Mouse (Mus musculus) ES-Bruce4 (cell line): ENCODE results near the gene Tmem182. TPM values are rescaled to one million over a fixed set of nuclear protein-coding genes. Genes with fewer than 3 reads are reported as not detected.
A peak's percentile ranks its signal among the peaks of the same experiment; 100 is the strongest.

Experiments used
- H3K27ac ChIP-seq: 2 replicates; pipeline ENCODE4 v1.5.1; 2012; ENCODE audit warnings: low read length, inconsistent platforms; ENCODE audit not compliant: insufficient read depth
- H3K27me3 ChIP-seq: 2 replicates; pipeline ENCODE4 v1.6.1; 2012; ENCODE audit warnings: mild to moderate bottlenecking, low read length, inconsistent platforms; ENCODE audit not compliant: control insufficient read depth, poor library complexity, insufficient read depth, severe bottlenecking
- H3K36me3 ChIP-seq: 2 replicates; pipeline ENCODE4 v1.6.1; 2012; ENCODE audit warnings: inconsistent platforms, mild to moderate bottlenecking, low read length, moderate library complexity; ENCODE audit not compliant: control insufficient read depth, poor library complexity, insufficient read depth, severe bottlenecking
- H3K4me1 ChIP-seq: one replicate; pipeline ENCODE4 v1.8.1; 2011; ENCODE audit warnings: low read length; ENCODE audit not compliant: control insufficient read depth, insufficient read depth
- H3K4me3 ChIP-seq: 2 replicates; pipeline ENCODE4 v1.5.1; 2011; ENCODE audit warnings: low read depth, mild to moderate bottlenecking, low read length
- H3K9ac ChIP-seq: 2 replicates; pipeline ENCODE4 v1.6.1; 2012; ENCODE audit warnings: low read depth, mild to moderate bottlenecking, inconsistent platforms; ENCODE audit not compliant: poor library complexity, severe bottlenecking
- H3K9me3 ChIP-seq: replicated peaks from 2 replicates; pipeline ENCODE4 v1.6.1; 2012; ENCODE audit warnings: mild to moderate bottlenecking, low read length, inconsistent platforms; ENCODE audit not compliant: control insufficient read depth, poor library complexity, insufficient read depth, severe bottlenecking
- CTCF ChIP-seq: IDR thresholded peaks from one replicate; pipeline ENCODE4 v1.8.1; 2011; ENCODE audit warnings: low read depth, low read length
- EP300 ChIP-seq: IDR thresholded peaks from 2 replicates; pipeline ENCODE4 v1.6.1; 2011; ENCODE audit warnings: low read depth, low read length; ENCODE audit not compliant: insufficient read depth
- POLR2A ChIP-seq: IDR thresholded peaks from one replicate; pipeline ENCODE4 v1.8.1; 2011; ENCODE audit warnings: low read length; ENCODE audit not compliant: insufficient read depth
- polyA plus RNA-seq: library from polyadenylated mRNA; stranded (reverse); fragments of >200 nt; gene quantifications from 2 replicates; pipeline ENCODE4 v1.2.4, GENCODE M21; 2011; ENCODE audit warnings: low read depth; ENCODE audit not compliant: missing spikeins, insufficient read depth, insufficient read length

The Tmem182 gene
- polyA plus RNA-seq, 1 experiment = not detected

DNA sequence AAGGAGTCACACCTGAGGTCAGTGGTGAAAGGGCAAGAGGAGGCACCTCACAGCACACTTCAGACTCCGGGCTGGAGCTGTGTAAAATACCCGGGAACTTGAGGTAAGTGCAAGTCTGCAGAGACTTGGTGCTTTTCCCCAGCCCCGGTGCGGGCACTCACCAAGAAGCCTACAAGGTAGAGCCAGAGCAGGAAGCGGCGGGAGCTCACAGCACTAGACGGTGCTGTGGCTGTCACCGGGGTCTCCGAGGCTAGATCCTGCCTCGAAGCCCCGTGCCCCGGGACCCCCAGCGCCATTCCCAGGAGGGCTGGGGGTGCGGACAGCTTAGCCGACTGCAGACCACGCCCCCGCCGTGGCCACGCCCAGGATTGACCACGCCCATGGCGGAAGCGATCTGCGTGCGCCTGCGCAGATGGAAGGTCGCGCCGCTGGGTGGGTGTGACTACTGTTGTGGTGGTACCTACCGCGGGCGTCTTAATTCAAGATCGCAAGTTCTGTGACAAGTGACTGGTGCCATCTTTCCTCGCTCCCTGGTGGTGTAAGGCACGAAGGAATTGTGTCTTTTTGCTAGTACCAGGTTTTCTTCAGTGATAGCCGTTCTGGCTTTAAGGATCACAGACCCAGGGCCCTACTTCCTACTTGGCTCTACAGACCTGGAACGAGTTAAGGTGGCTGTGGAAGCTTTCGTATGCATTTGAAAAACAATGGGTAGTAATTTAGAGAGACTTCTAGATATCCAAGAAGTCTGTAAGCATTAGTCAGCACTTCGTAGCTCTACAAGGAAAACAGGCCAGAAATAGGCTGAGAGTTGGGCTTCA lies 14.9 kb upstream of the Tmem182 start, which contains the start of gene Mfsd9:
Gene Mfsd9, minus strand, starts transcription at position 364 of the 818 bp plus-strand sequence.
- Histone ChIP-seq H3K4me3 (peak within 1 kb of the TSS; percentile 66), H3K27ac (no peak within 1 kb of the TSS), H3K4me1 (no peaks in the 10 kb centered on the region), H3K27me3 (no peaks in the 10 kb centered on the region), H3K9ac (no peak within 1 kb of the TSS), H3K9me3 (no peaks in the 10 kb centered on the region), H3K36me3 (no peaks in the 10 kb centered on the region)
- no peak for TF ChIP-seq CTCF
- TF ChIP-seq EP300 = no peak
- no peak for TF ChIP-seq POLR2A

- no peak overlapping the region for H3K9ac ChIP-seq
- H3K27ac ChIP-seq = no peak overlapping the region
- no peaks in the 10 kb centered on the region for H3K9me3 ChIP-seq
- no peak overlapping the region for H3K4me3 ChIP-seq
- no peaks in the 10 kb centered on the region for H3K4me1 ChIP-seq
- no peaks in the 10 kb centered on the region for H3K36me3 ChIP-seq
- TF ChIP-seq POLR2A (no peak), EP300 (no peak)
- no peaks in the 10 kb centered on the region for H3K27me3 ChIP-seq
Measured at GRCm38 (mm10) chr1:40795508-40795907, 9.9 kb upstream of the Tmem182 start.

DNA sequence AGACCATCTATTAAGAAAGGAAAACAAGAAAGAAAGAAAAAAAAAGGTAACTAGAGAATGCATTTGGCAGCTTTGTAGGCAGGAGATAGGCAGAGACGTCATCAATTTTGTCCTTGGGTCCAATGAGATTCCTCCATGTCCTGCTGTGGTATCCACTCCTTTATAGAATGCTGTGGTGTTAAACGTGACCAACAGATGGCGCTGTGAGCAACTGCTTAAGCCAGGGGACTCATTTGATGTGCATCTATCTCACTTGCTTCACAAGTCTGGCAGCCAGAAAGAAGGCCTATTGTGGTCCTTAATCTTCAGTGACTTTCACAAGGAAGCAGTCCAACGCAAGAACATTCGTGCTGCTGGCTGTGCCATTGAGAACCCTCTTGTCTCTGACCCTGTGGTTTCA lies 8.1 kb upstream of the Tmem182 start:
- Histone ChIP-seq H3K27ac (no peak overlapping the region), H3K4me3 (no peak overlapping the region), H3K4me1 (no peaks in the 10 kb centered on the region), H3K27me3 (no peaks in the 10 kb centered on the region; the same call in 1 of the 2 replicates), H3K9ac (no peak overlapping the region), H3K9me3 (no peaks in the 10 kb centered on the region), H3K36me3 (no peaks in the 10 kb centered on the region)
- TF ChIP-seq CTCF (peak; percentile 38), POLR2A (no peak)

GRCm38 (mm10) chr1:40799121-40799520 lies 6.3 kb upstream of the Tmem182 start:
- H3K4me1 ChIP-seq = no peaks in the 10 kb centered on the region
- no peaks in the 10 kb centered on the region for H3K36me3 ChIP-seq
- no peaks in the 10 kb centered on the region; the same call in 1 of the 2 replicates for H3K27me3 ChIP-seq
- no peak overlapping the region for H3K27ac ChIP-seq
- H3K9me3 ChIP-seq = no peaks in the 10 kb centered on the region
- H3K9ac ChIP-seq = no peak overlapping the region
- TF ChIP-seq EP300 = no peak
- no peak for TF ChIP-seq POLR2A
- TF ChIP-seq CTCF = no peak
- H3K4me3 ChIP-seq = no peak overlapping the region

DNA sequence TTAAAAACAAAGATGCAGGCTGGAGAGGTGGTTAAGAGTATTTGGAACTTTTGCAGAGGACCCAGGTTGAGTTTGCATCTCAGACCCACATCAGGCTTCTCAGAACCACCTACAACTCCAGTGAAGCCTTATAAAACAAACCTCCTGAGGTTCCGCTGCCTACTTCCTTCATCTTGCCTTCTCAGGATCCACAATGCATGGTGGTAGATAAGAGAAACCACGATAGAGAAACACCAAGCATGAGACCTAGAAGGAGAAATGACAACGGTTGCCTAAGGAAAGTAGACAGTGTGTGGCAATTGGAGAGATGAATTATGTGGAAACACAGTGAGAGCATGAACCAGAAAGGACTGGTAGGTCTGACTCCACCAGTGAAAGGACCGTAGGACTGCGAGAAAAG lies 4.5 kb upstream of the Tmem182 start:
- Histone ChIP-seq H3K9ac (no peak overlapping the region), H3K4me3 (no peak overlapping the region), H3K4me1 (no peaks in the 10 kb centered on the region), H3K9me3 (no peaks in the 10 kb centered on the region), H3K27ac (no peak overlapping the region), H3K36me3 (no peaks in the 10 kb centered on the region), H3K27me3 (no peaks in the 10 kb centered on the region; the same call in 1 of the 2 replicates)
- TF ChIP-seq EP300 (no peak), CTCF (no peak)

GRCm38 (mm10) chr1:40802759-40803158 lies 2.6 kb upstream of the Tmem182 start:
- Histone ChIP-seq H3K4me1 (no peaks in the 10 kb centered on the region), H3K9me3 (no peaks in the 10 kb centered on the region), H3K9ac (no peak overlapping the region), H3K27ac (no peak overlapping the region), H3K36me3 (no peaks in the 10 kb centered on the region), H3K27me3 (no peaks in the 10 kb centered on the region; the same call in 1 of the 2 replicates), H3K4me3 (no peak overlapping the region)
- no peak for TF ChIP-seq POLR2A
- no peak for TF ChIP-seq EP300
- no peak for TF ChIP-seq CTCF
